Mouse (Mus musculus) retina, adult 2 months (tissue): ENCODE results near the gene Col26a1.

ENCODE experiments used
- DNase-seq: peaks from one replicate; pipeline ENCODE4 v3.0.0-alpha.2; 2012; ENCODE audit warnings: low read depth, low spot score

The Col26a1 gene

DNA sequence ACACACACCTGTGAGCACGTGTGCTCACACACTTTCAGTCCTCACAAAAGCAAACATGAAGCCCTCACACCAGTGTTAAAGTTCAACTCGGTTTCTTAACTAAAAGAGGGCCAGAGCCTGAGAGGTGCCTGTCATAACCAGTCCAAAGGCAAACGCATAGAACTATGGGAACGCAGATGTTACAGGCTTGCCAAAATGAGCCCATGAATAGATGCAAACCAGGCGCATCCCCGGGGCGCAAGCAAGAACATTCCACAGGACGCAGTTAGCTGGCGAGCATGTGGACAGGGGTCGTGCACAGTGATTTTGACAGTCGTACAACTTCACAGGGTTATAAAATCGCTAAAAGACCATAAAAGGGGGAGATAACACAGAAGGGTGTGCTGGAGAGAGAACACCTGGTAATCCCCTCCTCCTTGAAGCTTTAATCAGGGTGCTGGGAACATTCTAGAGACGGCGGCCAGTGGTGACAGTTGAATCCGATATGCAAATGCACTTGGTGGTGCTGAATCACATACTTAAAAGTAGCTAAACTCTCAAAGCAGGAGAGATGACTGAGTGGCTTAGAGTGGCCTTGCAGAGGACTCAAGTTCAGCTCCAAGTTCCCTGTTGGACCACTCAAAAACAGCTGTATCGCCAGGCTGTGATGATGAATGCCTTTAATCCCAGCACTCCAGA is 76.5 kb downstream of the Col26a1 start:
- no peak for DNase-seq

DNA sequence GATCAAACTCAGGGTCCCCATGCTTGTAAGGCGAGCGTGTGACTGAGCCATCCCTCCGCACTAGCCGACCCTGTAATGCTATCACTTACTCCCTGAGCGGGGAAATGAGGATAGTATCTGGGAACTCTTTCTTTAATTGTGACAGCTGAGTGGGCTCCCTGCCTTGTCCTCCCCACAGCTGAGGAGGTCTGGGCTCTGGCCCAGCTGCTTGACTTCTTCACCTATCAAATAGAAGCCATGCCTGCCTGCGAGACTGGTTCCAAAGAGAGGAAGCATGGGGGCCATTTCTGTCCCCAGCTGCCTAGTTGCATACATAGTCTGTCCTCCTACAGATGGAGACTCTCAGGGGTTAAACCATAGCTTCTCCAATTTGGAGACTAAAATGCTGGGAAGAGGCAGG is 78.0 kb downstream of the Col26a1 start:
- no peak for DNase-seq

GRCm38 (mm10) chr5:136804246-136804645 is 78.8 kb downstream of the Col26a1 start:
- no peak for DNase-seq

GRCm38 (mm10) chr5:136802732-136803131 is 80.3 kb downstream of the Col26a1 start:
- no peak for DNase-seq

GRCm38 (mm10) chr5:136796917-136797316 is 86.1 kb downstream of the Col26a1 start:
- no peak for DNase-seq

- no peak for DNase-seq
Observed at GRCm38 (mm10) chr5:136793807-136794206, 89.2 kb downstream of the Col26a1 start.

- no peak for DNase-seq
Observed at GRCm38 (mm10) chr5:136792541-136792940, 90.5 kb downstream of the Col26a1 start.

GRCm38 (mm10) chr5:136791204-136791603 is 91.8 kb downstream of the Col26a1 start:
- DNase-seq: no peak

DNA sequence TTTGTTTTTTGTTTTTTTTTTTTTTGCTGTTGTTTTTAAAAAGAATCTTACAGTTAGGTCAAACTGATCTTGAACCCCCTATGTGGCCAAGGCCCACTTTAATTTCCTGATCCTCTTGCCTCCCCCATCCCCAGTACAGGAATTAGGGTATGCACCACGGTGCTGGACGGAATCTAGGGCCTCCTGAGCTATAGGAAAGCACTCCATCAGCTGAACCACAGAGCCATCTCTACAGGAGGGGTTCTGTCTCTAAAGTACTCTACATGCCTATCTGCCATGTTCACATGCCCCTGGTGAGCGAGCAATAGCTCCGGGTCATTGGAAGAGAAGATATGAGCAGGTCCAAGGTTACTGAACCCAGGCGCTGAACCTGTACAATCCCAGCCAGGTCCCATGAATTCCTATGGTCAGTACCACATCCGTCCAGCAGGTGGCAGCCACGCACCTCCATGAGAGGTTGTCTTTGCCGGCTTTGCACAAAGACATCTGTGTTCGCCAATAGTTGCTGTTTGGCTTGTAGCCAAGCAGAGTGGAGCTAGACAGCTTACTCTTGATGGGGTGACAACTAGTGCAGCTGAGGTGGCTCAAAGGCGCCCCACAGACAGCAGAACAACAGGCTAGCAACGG is 92.3 kb downstream of the Col26a1 start:
- peak; percentile 68 for DNase-seq

- no peak for DNase-seq
Observed at GRCm38 (mm10) chr5:136784531-136784930, 98.5 kb downstream of the Col26a1 start.

DNA sequence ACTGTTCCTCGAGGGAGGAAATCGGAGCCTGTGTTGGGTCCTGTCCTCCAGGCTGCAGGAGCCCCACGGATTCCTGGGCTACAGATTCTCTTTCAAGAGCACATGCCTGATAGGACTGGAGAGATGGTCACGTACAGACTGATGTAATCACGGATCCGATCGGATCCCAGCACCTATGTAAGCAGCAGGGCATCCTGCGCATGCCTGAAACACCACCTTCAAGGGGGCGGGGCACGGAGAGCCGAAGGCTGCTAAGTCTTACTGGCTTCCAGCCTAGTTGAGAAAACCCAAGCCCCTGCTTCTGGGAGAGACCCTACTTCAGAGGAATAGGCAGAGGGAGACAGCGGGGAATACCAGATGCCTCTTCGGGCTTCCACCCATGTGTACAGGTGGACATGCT is 100.4 kb downstream of the Col26a1 start:
- no peak for DNase-seq

DNA sequence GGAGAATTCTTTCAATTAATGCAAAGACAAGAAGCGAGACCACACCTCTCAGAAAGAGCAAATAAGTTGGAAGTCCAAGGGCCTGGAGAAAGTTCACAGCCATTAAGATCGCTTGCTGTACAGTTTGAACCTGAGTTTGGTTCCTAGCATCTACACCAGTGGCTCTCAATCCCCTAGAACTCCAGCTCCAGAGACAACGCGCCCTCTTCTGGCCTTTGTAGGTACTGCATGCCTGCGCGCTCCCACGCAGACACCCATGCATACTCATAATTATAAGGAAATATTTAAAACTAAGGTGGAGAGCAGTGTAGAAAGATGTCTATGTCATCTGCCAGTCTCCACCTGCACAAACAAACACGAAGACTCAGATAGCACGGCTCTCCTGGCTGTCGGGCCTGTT is 102.5 kb downstream of the Col26a1 start:
- no peak for DNase-seq

DNA sequence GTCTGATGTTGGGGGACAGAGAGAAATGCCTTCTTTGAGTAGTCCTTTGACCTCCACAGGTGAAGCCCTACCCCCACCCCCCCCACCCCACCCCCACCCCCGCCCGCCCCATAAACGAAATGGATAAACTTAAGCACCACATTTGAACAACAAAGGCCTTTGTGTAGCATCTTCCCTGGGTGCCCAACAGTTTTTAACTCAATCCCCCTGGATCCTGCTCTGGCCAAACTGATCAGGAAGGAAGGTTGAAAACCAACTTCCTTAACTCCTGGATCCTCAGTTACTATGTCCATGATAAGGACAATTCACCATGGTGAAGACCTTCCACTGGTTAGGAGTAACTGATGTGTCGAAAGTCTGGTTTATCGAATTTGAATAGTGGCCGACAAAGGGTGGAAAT is 103.1 kb downstream of the Col26a1 start:
- DNase-seq: no peak

GRCm38 (mm10) chr5:136775548-136775947 is 107.5 kb downstream of the Col26a1 start:
- DNase-seq: no peak

DNA sequence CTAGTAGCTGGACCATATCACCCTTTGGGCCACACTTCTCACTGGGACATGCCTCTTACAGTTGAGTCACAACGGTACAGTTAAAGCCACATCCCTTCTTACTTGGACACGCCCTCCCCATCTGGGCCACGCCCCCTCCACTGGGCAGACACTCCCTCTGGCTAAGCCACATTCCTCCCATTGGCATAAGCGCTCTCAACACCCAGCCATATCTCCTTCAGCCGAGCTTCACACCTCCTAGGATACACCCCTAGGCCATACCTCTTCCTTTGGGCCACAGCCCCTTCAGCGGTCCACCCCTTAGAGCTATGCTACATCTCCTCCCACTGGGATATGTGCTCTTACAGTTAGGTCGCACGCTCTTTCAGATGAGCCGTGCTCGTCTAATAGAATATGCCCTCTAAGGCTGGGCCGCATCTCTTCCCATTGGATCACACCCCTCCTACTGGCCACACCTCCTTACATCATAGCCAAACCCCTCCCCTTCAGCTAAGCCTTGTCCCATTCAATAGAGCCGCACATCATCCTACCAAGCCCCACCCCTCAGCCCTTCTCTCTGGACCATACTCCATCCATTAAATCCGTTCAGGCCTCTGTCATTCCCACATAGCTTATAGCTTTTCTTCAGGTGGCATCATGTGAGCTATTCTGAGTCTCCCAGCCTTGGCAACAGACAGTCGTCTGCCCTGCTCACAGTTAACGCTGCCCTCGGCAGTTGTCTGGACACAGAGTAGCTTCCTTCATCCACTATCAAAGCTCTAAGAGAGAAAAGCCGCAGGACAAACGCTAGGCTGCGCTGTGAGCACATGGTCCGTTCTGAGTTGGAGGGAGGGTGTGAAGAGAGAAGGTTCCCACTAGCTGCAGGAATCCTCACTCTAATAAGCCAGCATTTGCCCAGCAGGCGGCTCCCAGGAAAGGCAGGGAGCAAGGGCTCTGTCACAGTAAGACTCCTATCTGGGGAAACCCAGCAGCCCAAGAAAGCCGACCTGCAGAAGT is 109.7 kb downstream of the Col26a1 start:
- no peak for DNase-seq

GRCm38 (mm10) chr5:136771132-136771531 is 111.9 kb downstream of the Col26a1 start:
- DNase-seq: no peak

GRCm38 (mm10) chr5:136767304-136767703 is 115.7 kb downstream of the Col26a1 start:
- peak; percentile 29 for DNase-seq

DNA sequence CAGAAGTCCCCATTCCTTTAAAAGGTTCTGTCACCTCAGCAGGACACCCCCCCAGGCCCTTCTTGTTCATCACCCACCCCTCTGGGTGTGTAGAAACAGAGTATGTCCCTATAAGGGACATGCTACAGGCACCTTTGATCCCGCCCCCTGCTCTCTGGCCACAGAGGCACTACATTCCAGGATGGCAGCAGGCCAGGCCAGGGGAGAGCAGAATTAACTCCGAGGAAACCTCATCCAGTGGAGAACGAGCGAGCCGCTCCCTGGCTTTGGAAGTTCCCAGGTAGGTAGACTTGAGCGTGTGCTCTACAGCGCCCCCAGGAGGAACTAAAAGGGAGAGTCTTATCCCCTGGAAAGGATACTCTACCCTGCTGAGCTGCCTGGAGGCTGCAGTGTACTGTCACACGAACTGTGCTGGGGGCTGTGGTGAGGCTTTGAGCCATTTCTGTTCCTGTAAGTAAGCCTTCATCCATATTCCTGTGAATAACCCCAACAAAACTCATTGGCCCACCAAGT is 118.8 kb downstream of the Col26a1 start:
- DNase-seq: no peak

DNA sequence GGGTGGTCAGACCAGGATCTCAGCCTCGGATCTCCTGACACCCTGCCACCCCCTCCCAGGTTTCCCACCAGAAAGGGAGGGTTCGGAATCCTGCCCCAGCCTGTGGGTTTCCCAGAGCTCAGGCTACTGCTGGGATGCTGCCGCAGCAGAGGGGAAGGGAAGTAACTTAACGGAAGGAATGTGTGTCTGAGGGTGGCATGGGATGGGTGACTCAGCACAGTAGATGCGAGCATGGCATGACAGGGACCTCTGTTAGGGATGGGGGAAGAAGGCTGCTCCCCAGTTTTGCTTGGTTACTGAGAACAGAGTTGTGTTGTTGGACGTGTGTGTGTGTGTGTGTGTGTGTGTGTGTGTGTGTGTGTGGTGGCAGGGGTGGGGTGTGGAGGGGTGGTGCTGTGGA is 122.7 kb downstream of the Col26a1 start:
- no peak for DNase-seq

GRCm38 (mm10) chr5:136759781-136760180 is 123.2 kb downstream of the Col26a1 start:
- no peak for DNase-seq

- peak; percentile 39 for DNase-seq
Observed at GRCm38 (mm10) chr5:136755696-136756095, 127.3 kb downstream of the Col26a1 start.

- no peak for DNase-seq
Observed at GRCm38 (mm10) chr5:136754053-136754591, 128.9 kb downstream of the Col26a1 start.
